Mouse (Mus musculus): ENCODE results near the gene Pde4b. TPM values are rescaled to one million over a fixed set of nuclear protein-coding genes. Genes with fewer than 3 reads are reported as not detected.

Gene Pde4b
- polyA plus RNA-seq, 1 experiment, result 2.7 TPM

- H3K27me3 ChIP-seq (ENCODE audit: control insufficient read depth, insufficient read depth, insufficient read length), result no peaks in the 10 kb centered on the region
Observed at GRCm38 (mm10) chr4:102569101-102569583, 481.8 kb downstream of the Pde4b start.

DNA sequence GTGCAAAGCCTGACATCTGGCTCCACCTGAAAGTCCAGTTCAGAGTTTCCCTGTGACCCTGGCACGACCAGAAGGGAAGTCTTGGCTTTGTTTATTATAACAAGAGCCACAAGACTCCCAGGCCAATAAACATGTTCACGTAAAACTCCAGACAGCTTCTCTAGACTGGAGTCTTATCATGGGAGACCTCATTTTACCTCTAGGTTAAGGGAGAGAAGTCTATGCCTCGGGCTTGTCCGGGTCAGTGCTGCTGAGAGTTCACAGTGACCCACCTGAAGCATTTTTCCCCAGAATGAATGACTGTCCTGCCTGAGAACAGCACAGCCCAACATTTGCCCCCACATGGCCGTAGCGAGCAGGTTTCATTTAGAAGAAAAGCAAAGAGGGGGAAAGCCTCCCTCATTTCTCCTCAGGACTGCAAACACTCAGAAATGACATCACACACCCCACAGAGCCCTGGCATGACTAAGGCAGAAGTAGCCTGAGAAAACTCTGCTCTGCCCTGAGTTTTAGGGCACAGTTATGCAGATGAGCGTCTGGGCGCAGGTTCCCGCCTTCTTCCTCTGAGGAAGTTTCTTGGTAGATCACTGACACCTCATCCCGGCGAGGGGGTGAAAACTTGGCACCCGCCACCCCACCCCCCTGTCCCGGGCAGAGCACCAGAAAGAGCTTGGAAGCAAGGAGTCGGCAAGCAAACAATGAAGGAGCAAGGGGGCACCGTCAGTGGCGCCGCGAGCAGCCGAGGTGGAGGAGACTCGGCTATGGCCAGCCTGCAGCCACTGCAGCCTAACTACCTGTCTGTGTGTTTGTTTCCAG lies 482.8 kb downstream of the Pde4b start:
- peak overlapping the region; percentile 75 for H3ac ChIP-seq (ENCODE audit: control insufficient read depth, insufficient read length, low read depth)
- H3K79me3 ChIP-seq (ENCODE audit: low read depth), result peaks cover 4% of the 10 kb centered on the region
- H3K36me3 ChIP-seq (ENCODE audit: control insufficient read depth, insufficient read depth), result no peaks in the 10 kb centered on the region
- no peaks in the 10 kb centered on the region for H3K27me3 ChIP-seq (ENCODE audit: control insufficient read depth, insufficient read depth, insufficient read length)
- H3K79me2 ChIP-seq (ENCODE audit: control insufficient read depth, insufficient read depth), result peaks cover 24% of the 10 kb centered on the region
- TF ChIP-seq MAX (IDR thresholded peaks at IDR 0.05) (peak; percentile 23), MYOG (IDR thresholded peaks at IDR 0.05; ENCODE audit: control insufficient read depth, extremely low read depth, insufficient read length) (no peak), CTCF (IDR thresholded peaks at IDR 0.05; ENCODE audit: control insufficient read depth, insufficient read depth, insufficient read length) (no peak), USF1 (IDR thresholded peaks at IDR 0.05; ENCODE audit: low read depth) (no peak), FOSL1 (IDR thresholded peaks at IDR 0.05; ENCODE audit: insufficient read depth, low read length, poor library complexity, severe bottlenecking) (no peak)
- peak overlapping the region; percentile 34 for H3K4me3 ChIP-seq (ENCODE audit: insufficient read depth, poor library complexity, severe bottlenecking)

More at GRCm38 (mm10) chr4:102569101-102569583, 481.8 kb downstream of the Pde4b start:
- Histone ChIP-seq H3K79me3 (ENCODE audit: low read depth) (peaks cover 3% of the 10 kb centered on the region), H3K4me3 (ENCODE audit: insufficient read depth, poor library complexity, severe bottlenecking) (no peak overlapping the region), H3ac (ENCODE audit: control insufficient read depth, insufficient read length, low read depth) (no peak overlapping the region), H3K79me2 (ENCODE audit: control insufficient read depth, insufficient read depth) (peaks cover 24% of the 10 kb centered on the region), H3K36me3 (ENCODE audit: control insufficient read depth, insufficient read depth) (no peaks in the 10 kb centered on the region)
- TF ChIP-seq FOSL1 (IDR thresholded peaks at IDR 0.05; ENCODE audit: insufficient read depth, low read length, poor library complexity, severe bottlenecking) (no peak), USF1 (IDR thresholded peaks at IDR 0.05; ENCODE audit: low read depth) (no peak)

DNA sequence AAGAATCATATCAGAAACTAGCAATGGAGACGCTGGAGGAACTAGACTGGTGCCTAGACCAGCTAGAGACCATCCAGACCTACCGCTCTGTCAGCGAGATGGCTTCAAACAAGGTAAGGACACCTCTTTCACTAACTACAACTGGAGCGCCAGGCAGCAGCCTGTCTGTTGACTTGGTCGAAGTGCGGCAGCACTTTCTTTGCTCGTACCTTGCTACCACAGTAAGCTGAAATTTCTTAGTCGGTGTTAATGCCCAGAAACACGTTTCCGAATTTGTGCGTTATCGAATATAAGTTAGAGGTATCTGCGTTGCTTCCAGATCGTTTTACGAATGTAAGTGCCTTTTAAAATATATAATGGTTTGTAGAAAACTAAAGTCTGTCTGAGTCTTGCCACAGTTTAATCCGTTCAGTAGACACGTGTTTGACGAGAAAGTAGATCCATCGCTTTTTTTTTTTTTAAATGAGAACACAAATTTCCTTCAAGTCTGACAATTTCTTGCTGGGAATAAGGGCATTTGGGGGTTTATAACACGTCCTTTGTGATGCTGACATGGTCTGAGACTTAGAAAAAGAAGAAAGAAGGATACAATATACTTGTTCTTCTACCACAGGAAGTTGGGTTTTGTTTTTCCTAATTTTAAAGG lies 483.5 kb downstream of the Pde4b start:
- Histone ChIP-seq H3K79me3 (ENCODE audit: low read depth) (peaks cover 4% of the 10 kb centered on the region), H3K79me2 (ENCODE audit: control insufficient read depth, insufficient read depth) (peaks cover 24% of the 10 kb centered on the region)
- no peak for TF ChIP-seq CTCF (IDR thresholded peaks at IDR 0.05; ENCODE audit: control insufficient read depth, insufficient read depth, insufficient read length)
- no peak for TF ChIP-seq MYOD1 (IDR thresholded peaks at IDR 0.05; ENCODE audit: control insufficient read depth, insufficient read length, low read depth)
- TF ChIP-seq FOSL1 (IDR thresholded peaks at IDR 0.05; ENCODE audit: insufficient read depth, low read length, poor library complexity, severe bottlenecking), result no peak
- TF ChIP-seq USF1 (IDR thresholded peaks at IDR 0.05; ENCODE audit: low read depth), result no peak
- no peak for TF ChIP-seq CEBPB (IDR thresholded peaks at IDR 0.05; ENCODE audit: low read depth)
- TF ChIP-seq MAX (IDR thresholded peaks at IDR 0.05), result no peak
- TF ChIP-seq MYOG (IDR thresholded peaks at IDR 0.05; ENCODE audit: control insufficient read depth, extremely low read depth, insufficient read length), result no peak

DNA sequence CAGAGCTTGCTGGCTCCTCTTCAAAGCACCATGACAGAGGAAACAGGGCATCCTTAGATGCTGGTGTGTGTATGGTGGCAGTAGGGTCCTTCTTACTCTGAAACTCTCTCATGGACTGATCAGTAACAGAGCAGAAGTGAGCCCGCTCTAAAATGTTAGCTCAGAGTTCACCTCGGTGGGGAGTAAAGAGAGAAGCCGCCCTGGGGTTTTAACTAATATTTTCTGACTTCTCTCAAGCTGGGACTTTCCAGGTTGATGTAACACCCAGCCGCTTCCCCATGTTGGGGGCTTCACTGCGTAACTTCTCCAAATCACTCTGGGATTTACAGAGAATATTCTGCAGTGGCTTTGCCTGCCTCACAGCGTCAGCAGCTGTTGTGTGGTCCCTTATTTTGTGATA lies 484.7 kb downstream of the Pde4b start:
- H3K36me3 ChIP-seq (ENCODE audit: control insufficient read depth, insufficient read depth), result no peaks in the 10 kb centered on the region
- H3K79me3 ChIP-seq (ENCODE audit: low read depth), result peaks cover 4% of the 10 kb centered on the region
- H3K79me2 ChIP-seq (ENCODE audit: control insufficient read depth, insufficient read depth), result peaks cover 24% of the 10 kb centered on the region
- H3K4me3 ChIP-seq (ENCODE audit: insufficient read depth, poor library complexity, severe bottlenecking), result no peak overlapping the region
- H3ac ChIP-seq (ENCODE audit: control insufficient read depth, insufficient read length, low read depth), result no peak overlapping the region
- H3K27me3 ChIP-seq (ENCODE audit: control insufficient read depth, insufficient read depth, insufficient read length), result no peaks in the 10 kb centered on the region
- TF ChIP-seq MAX (IDR thresholded peaks at IDR 0.05), result no peak
- TF ChIP-seq MYOG (IDR thresholded peaks at IDR 0.05; ENCODE audit: control insufficient read depth, extremely low read depth, insufficient read length), result no peak

More for the DNA sequence above, 483.5 kb downstream of the Pde4b start:
- Histone ChIP-seq H3K36me3 (ENCODE audit: control insufficient read depth, insufficient read depth) (no peaks in the 10 kb centered on the region), H3ac (ENCODE audit: control insufficient read depth, insufficient read length, low read depth) (peak overlapping the region; percentile 75), H3K4me3 (ENCODE audit: insufficient read depth, poor library complexity, severe bottlenecking) (peak overlapping the region; percentile 34), H3K27me3 (ENCODE audit: control insufficient read depth, insufficient read depth, insufficient read length) (no peaks in the 10 kb centered on the region)

DNA sequence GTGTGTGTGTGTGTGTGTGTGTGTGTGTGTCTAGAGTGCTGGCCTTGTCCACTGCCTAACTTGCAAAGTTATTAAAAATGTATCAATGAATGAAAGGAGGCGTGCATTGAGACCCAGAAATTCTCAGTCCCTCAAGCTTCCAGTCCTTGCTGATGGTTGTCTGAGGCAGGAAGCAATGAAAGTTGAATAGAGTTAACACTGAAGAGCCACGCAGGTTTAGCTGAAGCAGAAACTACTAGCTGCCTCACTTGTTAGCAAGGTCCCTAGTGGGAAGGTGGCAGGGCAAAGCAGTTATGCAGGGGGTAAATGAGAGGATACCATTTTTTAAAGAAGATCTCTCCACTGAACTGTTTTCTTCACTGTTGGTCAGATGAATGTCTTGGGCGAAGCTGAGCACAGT lies 485.2 kb downstream of the Pde4b start:
- Histone ChIP-seq H3K27me3 (ENCODE audit: control insufficient read depth, insufficient read depth, insufficient read length) (no peaks in the 10 kb centered on the region), H3K79me2 (ENCODE audit: control insufficient read depth, insufficient read depth) (peaks cover 24% of the 10 kb centered on the region), H3ac (ENCODE audit: control insufficient read depth, insufficient read length, low read depth) (no peak overlapping the region), H3K36me3 (ENCODE audit: control insufficient read depth, insufficient read depth) (no peaks in the 10 kb centered on the region), H3K4me3 (ENCODE audit: insufficient read depth, poor library complexity, severe bottlenecking) (no peak overlapping the region), H3K79me3 (ENCODE audit: low read depth) (peaks cover 4% of the 10 kb centered on the region)
- TF ChIP-seq FOSL1 (IDR thresholded peaks at IDR 0.05; ENCODE audit: insufficient read depth, low read length, poor library complexity, severe bottlenecking) (no peak), MYOD1 (IDR thresholded peaks at IDR 0.05; ENCODE audit: control insufficient read depth, insufficient read length, low read depth) (no peak), USF1 (IDR thresholded peaks at IDR 0.05; ENCODE audit: low read depth) (no peak), MYOG (IDR thresholded peaks at IDR 0.05; ENCODE audit: control insufficient read depth, extremely low read depth, insufficient read length) (no peak), MAX (IDR thresholded peaks at IDR 0.05) (no peak), CEBPB (IDR thresholded peaks at IDR 0.05; ENCODE audit: low read depth) (no peak)

DNA sequence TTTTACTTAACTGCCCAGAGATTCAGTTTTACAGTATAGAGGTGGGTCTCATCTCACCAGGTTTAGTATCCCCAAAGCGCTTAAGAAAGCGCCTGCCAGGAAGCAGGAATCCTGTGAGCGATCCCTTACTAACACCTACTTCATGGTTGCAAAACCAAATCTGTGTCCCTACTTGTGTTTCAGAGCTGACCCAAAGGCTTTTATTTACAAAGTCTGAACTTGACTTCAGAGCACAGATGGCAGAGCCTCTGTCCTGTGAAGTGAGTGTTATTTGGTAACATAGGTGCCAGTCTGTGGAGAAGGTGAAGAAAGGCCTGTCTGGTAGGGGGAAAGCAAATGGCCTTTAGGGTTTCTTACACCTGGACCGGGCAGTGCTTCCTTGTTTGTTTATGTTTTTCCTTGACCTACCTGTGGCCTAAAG lies 486.0 kb downstream of the Pde4b start:
- Histone ChIP-seq H3K27me3 (ENCODE audit: control insufficient read depth, insufficient read depth, insufficient read length) (no peaks in the 10 kb centered on the region), H3K79me3 (ENCODE audit: low read depth) (peaks cover 4% of the 10 kb centered on the region), H3K4me3 (ENCODE audit: insufficient read depth, poor library complexity, severe bottlenecking) (no peak overlapping the region), H3K79me2 (ENCODE audit: control insufficient read depth, insufficient read depth) (peaks cover 24% of the 10 kb centered on the region), H3ac (ENCODE audit: control insufficient read depth, insufficient read length, low read depth) (no peak overlapping the region), H3K36me3 (ENCODE audit: control insufficient read depth, insufficient read depth) (no peaks in the 10 kb centered on the region)
- no peak for TF ChIP-seq MYOG (IDR thresholded peaks at IDR 0.05; ENCODE audit: control insufficient read depth, extremely low read depth, insufficient read length)
- no peak for TF ChIP-seq MAX (IDR thresholded peaks at IDR 0.05)
- TF ChIP-seq FOSL1 (IDR thresholded peaks at IDR 0.05; ENCODE audit: insufficient read depth, low read length, poor library complexity, severe bottlenecking), result no peak
- no peak for TF ChIP-seq CTCF (IDR thresholded peaks at IDR 0.05; ENCODE audit: control insufficient read depth, insufficient read depth, insufficient read length)
- no peak for TF ChIP-seq USF1 (IDR thresholded peaks at IDR 0.05; ENCODE audit: low read depth)
- no peak for TF ChIP-seq MYOD1 (IDR thresholded peaks at IDR 0.05; ENCODE audit: control insufficient read depth, insufficient read length, low read depth)
- no peak for TF ChIP-seq CEBPB (IDR thresholded peaks at IDR 0.05; ENCODE audit: low read depth)

Measured in C2C12 (cell line).